ENCODE assay signal across 23 mouse cellular contexts in genomic region chr4:101160821-101161220, GRCm38 (mm10).
DNase-seq lines count a peak whose midpoint lies in the region; ATAC-seq and TF ChIP-seq lines count a peak whose summit lies in the region.
"Had no signal": no experiment of that assay in that cellular context is flagged by ENCODE, and none has a peak within 500 bp of the region (broad histone marks: within the 10 kb centered on the region; RNA-seq: fewer than 3 reads in every experiment).

No protein-coding gene starts in this region.

- CTCF ChIA-PET in Patski (lab: Charles Lee), result no interaction called here

- H3K27me3 ChIP-seq in Patski, result no peaks in the 10 kb centered on the region
- no peaks in the 10 kb centered on the region for H3K27me3 ChIP-seq in kidney, embryonic 16.5 days (ENCODE audit: insufficient read depth, low read length)
- H3K27me3 ChIP-seq: CH12.LX; hindbrain, embryonic 12.5 days; hindbrain, embryonic 15.5 days had no signal

- no peaks in the 10 kb centered on the region for H3K9me3 ChIP-seq in kidney, embryonic 16.5 days (ENCODE audit: low read length)
- H3K9me3 ChIP-seq: forebrain, embryonic 10.5 days; G1E; hindbrain, embryonic 12.5 days; hindbrain, embryonic 15.5 days had no signal

- DNase-seq in adrenal gland, adult 2 months, result peak; percentile 60
- no peak for DNase-seq in adrenal gland, postnatal 4 days (ENCODE audit: low spot score in 2 of 2)
- peak; percentile 37 to 45 for DNase-seq in kidney, adult 8-10 months
- DNase-seq in kidney, adult 18-20 months, result no peak
- DNase-seq in Patski (ENCODE audit: low read depth, low spot score), result peak; percentile 67
- DNase-seq in cerebellum, adult 9-11 months, result no peak
- DNase-seq: adrenal gland, postnatal 14 days; B cell, adult 2 months; cerebellum, adult 11-12 months; cerebellum, adult 8-10 months; cerebellum, postnatal 14 days; forebrain, postnatal 0 days; gastrocnemius, adult 2 months; gastrocnemius, postnatal 14 days; heart, adult 11 months had no signal

- peaks cover 39% of the 10 kb centered on the region for H3K36me3 ChIP-seq in kidney, embryonic 16.5 days (ENCODE audit: insufficient read depth, low read length)

- H3K9ac ChIP-seq in kidney, embryonic 16.5 days (replicated peaks; ENCODE audit: low read length), result no peak overlapping the region
- H3K9ac ChIP-seq: forebrain, postnatal 0 days; hindbrain, embryonic 12.5 days; hindbrain, embryonic 15.5 days had no signal

- no peak overlapping the region for H3K27ac ChIP-seq in kidney, embryonic 16.5 days (ENCODE audit: low read length)
- H3K27ac ChIP-seq: forebrain, embryonic 10.5 days; gastrocnemius, adult 2 months; hindbrain, embryonic 12.5 days; hindbrain, embryonic 15.5 days had no signal

- no peak overlapping the region for H3K4me3 ChIP-seq in kidney, embryonic 16.5 days (ENCODE audit: low read length)
- H3K4me3 ChIP-seq: forebrain, embryonic 10.5 days; gastrocnemius, adult 2 months; hindbrain, embryonic 12.5 days; hindbrain, embryonic 15.5 days had no signal

- in situ Hi-C loops in Patski (cut with MboI; ENCODE audit: low pct_unique_long_range_greater_than_20kb), result no loop called here

- peak; percentile 73 for ATAC-seq in Patski
- ATAC-seq in kidney, embryonic 16.5 days (ENCODE audit: low FRiP score, low TSS enrichment), result peak; percentile 29; the same call in 1 of the 2 replicates
- ATAC-seq: forebrain, embryonic 14.5 days; forebrain, postnatal 0 days had no signal

- POLR2A ChIA-PET in Patski (lab: Charles Lee), result no interaction called here

- H3K4me1 ChIP-seq in kidney, embryonic 16.5 days (ENCODE audit: insufficient read depth, low read length), result no peaks in the 10 kb centered on the region
- H3K4me1 ChIP-seq: forebrain, embryonic 10.5 days; hindbrain, embryonic 12.5 days; hindbrain, embryonic 15.5 days had no signal

- H3K4me2 ChIP-seq in kidney, embryonic 16.5 days (replicated peaks; ENCODE audit: low read depth, low read length), result no peak overlapping the region
- H3K4me2 ChIP-seq: heart, embryonic 11.5 days; hindbrain, embryonic 12.5 days; hindbrain, embryonic 15.5 days had no signal

- no peak for TF ChIP-seq CTCF in Patski (IDR thresholded peaks at IDR 0.05)

- WGBS in kidney, embryonic 16.5 days, result 50% methylated on average over 1 of the region's 1 CpGs

Comparison
In these comparisons a context has a peak if more than half of its experiments do, and no peak if none do; other contexts are left out.
1. DNase-seq: peak in adrenal gland, adult 2 months (single experiment), kidney, adult 8-10 months (2 of 2) and Patski (single experiment); none in adrenal gland, postnatal 4 days (0 of 2), kidney, adult 18-20 months (single experiment) and cerebellum, adult 9-11 months (single experiment).